Mouse (Mus musculus): ENCODE results near the gene Oprd1. TPM values are rescaled to one million over a fixed set of nuclear protein-coding genes. Genes with fewer than 3 reads are reported as not detected.

Gene Oprd1
- polyA plus RNA-seq, 1 experiment from 2014 or later, result 0.30 TPM

DNA sequence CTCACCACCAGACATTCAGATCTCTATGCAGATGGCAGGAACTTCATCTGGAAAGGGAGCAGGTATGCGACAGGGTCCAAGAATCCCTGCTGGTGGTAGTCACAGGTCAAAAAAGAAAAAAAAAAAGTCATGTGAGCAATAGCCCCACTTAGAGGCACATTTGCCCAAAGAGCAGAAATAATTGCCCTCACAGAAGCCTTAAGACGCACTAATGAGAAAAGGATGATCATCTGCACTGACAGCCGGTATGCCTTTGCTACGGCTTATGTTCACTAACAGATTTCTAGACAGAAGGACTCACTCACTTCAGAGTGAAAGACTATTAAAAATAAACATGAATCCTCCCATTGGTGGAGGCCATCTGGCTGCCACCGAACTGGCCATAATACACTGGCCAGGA is 44.7 kb downstream of the Oprd1 start:
- Histone ChIP-seq H3K4me1 (replicated peaks; ENCODE audit: control insufficient read depth, insufficient read depth, low read length) (no peaks in the 10 kb centered on the region), H3K36me3 (ENCODE audit: control insufficient read depth, insufficient read depth) (no peaks in the 10 kb centered on the region), H3K9me3 (ENCODE audit: control insufficient read depth, low read length) (no peaks in the 10 kb centered on the region), H3K9ac (replicated peaks; ENCODE audit: low read depth, low read length) (no peak overlapping the region), H3K4me3 (replicated peaks; ENCODE audit: low read length) (no peak overlapping the region), H3K4me2 (ENCODE audit: low read length) (no peak overlapping the region), H3K27me3 (replicated peaks; ENCODE audit: control insufficient read depth, insufficient read depth, low read length) (no peaks in the 10 kb centered on the region), H3K27ac (ENCODE audit: low read length) (no peak overlapping the region)
- WGBS, result 65% methylated on average over 5 of the region's 5 CpGs
- no peak for ATAC-seq

DNA sequence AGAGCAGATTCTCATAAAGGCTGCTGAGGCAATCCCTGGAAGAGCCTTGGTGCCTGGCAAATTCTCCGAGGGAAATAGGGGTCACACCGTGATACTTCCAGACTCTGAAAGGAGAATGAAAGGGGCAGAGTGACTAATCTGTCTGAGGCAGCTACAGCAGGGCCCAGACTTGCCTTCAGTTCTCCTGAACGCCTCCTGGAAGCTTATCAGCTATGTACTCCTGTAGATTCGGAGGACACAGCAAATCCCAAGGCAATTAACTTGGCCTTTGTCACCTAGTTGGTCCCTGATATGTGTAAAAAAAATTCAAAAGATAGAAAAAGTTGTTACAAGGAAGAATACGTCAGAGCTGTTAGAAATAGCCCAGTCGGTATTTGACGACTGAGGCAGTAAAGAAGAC is 49.2 kb downstream of the Oprd1 start:
- 75% methylated on average over 7 of the region's 7 CpGs for WGBS

DNA sequence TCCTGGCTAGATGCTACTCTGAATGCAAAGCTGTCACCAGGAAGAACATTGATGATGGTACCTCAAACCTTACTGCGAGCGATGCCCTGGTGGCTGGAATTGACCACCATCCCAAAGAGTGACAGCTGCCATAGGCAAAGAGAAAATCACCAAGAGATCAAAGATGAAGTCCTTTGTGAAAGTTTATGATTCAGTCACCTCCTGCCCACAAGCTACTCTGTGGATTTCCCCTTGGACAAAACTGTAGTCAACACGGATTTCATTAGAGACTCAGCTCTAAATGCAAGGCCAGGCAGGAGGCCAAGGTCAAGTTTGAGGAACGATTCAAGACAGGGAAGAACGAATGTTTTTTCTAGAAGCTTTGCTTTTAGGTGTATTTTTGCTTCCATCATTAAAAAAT is 50.4 kb downstream of the Oprd1 start:
- Histone ChIP-seq H3K27me3 (replicated peaks; ENCODE audit: control insufficient read depth, insufficient read depth, low read length) (no peaks in the 10 kb centered on the region), H3K9ac (replicated peaks; ENCODE audit: low read depth, low read length) (no peak overlapping the region), H3K27ac (ENCODE audit: low read length) (no peak overlapping the region), H3K4me1 (replicated peaks; ENCODE audit: control insufficient read depth, insufficient read depth, low read length) (no peaks in the 10 kb centered on the region), H3K9me3 (ENCODE audit: control insufficient read depth, low read length) (no peaks in the 10 kb centered on the region), H3K36me3 (ENCODE audit: control insufficient read depth, insufficient read depth) (no peaks in the 10 kb centered on the region), H3K4me3 (replicated peaks; ENCODE audit: low read length) (no peak overlapping the region), H3K4me2 (ENCODE audit: low read length) (no peak overlapping the region)
- ATAC-seq, result no peak
- 90% methylated on average over 5 of the region's 5 CpGs for WGBS

More for the DNA sequence above, 49.2 kb downstream of the Oprd1 start:
- H3K4me1 ChIP-seq (replicated peaks; ENCODE audit: control insufficient read depth, insufficient read depth, low read length), result no peaks in the 10 kb centered on the region
- no peak overlapping the region for H3K9ac ChIP-seq (replicated peaks; ENCODE audit: low read depth, low read length)
- ATAC-seq, result no peak
- H3K27ac ChIP-seq (ENCODE audit: low read length), result no peak overlapping the region
- no peaks in the 10 kb centered on the region for H3K9me3 ChIP-seq (ENCODE audit: control insufficient read depth, low read length)
- no peaks in the 10 kb centered on the region for H3K27me3 ChIP-seq (replicated peaks; ENCODE audit: control insufficient read depth, insufficient read depth, low read length)
- no peak overlapping the region for H3K4me3 ChIP-seq (replicated peaks; ENCODE audit: low read length)
- H3K36me3 ChIP-seq (ENCODE audit: control insufficient read depth, insufficient read depth), result no peaks in the 10 kb centered on the region
- H3K4me2 ChIP-seq (ENCODE audit: low read length), result no peak overlapping the region

DNA sequence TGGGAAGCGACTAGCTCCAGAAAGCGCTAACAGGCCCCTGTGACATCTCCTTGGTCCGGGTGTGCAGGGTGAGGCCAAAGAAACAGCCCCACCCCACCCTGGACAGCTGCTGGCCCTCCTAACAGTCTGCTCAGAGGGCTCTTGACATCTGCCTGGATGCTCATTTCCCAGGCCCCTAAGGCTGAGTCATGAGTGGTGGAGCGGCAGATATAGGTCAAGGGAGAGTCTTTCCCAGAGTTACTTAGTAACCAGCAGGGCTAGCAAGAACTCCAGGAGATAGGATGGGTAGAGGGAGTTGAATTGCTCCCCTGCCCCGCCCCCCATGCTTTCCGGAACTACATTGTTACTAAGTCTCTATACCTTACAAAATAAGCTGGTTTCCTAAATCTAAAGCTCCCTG is 51.1 kb downstream of the Oprd1 start:
- no peak overlapping the region for H3K4me2 ChIP-seq (ENCODE audit: low read length)
- H3K4me1 ChIP-seq (replicated peaks; ENCODE audit: control insufficient read depth, insufficient read depth, low read length), result no peaks in the 10 kb centered on the region
- H3K9ac ChIP-seq (replicated peaks; ENCODE audit: low read depth, low read length), result no peak overlapping the region
- no peak overlapping the region for H3K4me3 ChIP-seq (replicated peaks; ENCODE audit: low read length)
- ATAC-seq, result no peak
- H3K27ac ChIP-seq (ENCODE audit: low read length), result no peak overlapping the region
- H3K36me3 ChIP-seq (ENCODE audit: control insufficient read depth, insufficient read depth), result no peaks in the 10 kb centered on the region
- H3K9me3 ChIP-seq (ENCODE audit: control insufficient read depth, low read length), result no peaks in the 10 kb centered on the region
- H3K27me3 ChIP-seq (replicated peaks; ENCODE audit: control insufficient read depth, insufficient read depth, low read length), result no peaks in the 10 kb centered on the region
- 78% methylated on average over 6 of the region's 6 CpGs for WGBS

DNA sequence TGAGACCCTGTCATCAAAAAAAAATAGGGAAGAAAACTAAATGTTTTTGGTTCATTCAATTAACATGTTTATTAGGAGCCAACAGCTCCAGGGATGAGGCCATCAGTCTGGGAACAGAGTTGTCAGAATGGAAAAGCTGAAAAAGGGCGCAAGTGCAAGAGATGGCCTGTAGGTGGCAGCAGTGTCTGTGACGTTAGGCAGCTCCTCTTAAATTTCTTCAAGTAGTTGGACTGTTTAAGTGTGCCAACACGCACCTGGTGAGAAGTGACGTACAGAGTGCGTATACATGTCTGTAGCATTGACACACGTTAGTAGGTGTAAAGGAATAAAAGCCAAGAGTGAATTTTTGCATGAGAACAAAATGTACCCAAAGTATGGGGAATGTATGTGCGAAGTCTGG is 55.4 kb downstream of the Oprd1 start:
- no peak overlapping the region for H3K27ac ChIP-seq (ENCODE audit: low read length)
- no peaks in the 10 kb centered on the region for H3K9me3 ChIP-seq (ENCODE audit: control insufficient read depth, low read length)
- no peak overlapping the region for H3K9ac ChIP-seq (replicated peaks; ENCODE audit: low read depth, low read length)
- no peaks in the 10 kb centered on the region for H3K4me1 ChIP-seq (replicated peaks; ENCODE audit: control insufficient read depth, insufficient read depth, low read length)
- no peaks in the 10 kb centered on the region for H3K36me3 ChIP-seq (ENCODE audit: control insufficient read depth, insufficient read depth)
- no peak for ATAC-seq
- H3K4me2 ChIP-seq (ENCODE audit: low read length), result no peak overlapping the region
- H3K4me3 ChIP-seq (replicated peaks; ENCODE audit: low read length), result no peak overlapping the region
- H3K27me3 ChIP-seq (replicated peaks; ENCODE audit: control insufficient read depth, insufficient read depth, low read length), result no peaks in the 10 kb centered on the region
- WGBS, result 17% methylated on average over 7 of the region's 7 CpGs

DNA sequence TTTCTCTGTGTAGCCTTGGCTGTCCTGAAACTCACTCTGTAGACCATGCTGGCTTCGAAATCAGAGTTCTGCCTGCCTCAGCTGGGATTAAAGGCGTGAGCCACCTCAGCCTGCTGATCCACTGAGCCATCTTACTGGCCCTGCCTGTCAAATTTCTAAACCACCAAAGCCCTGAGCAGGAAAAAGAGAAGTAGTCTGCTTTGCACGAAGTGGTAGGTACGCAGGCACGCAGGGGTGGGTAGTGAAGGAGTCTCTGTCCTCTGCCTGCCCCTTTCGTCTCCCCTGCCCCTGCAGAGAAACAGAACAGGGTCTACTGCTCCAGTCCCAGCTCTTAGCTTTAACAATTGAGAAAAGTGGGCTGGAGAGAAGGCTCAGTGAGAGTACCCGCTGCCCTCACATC is 59.2 kb downstream of the Oprd1 start:
- no peaks in the 10 kb centered on the region for H3K36me3 ChIP-seq (ENCODE audit: control insufficient read depth, insufficient read depth)
- no peaks in the 10 kb centered on the region for H3K27me3 ChIP-seq (replicated peaks; ENCODE audit: control insufficient read depth, insufficient read depth, low read length)
- H3K9me3 ChIP-seq (ENCODE audit: control insufficient read depth, low read length), result no peaks in the 10 kb centered on the region
- no peak overlapping the region for H3K9ac ChIP-seq (replicated peaks; ENCODE audit: low read depth, low read length)
- 84% methylated on average over 7 of the region's 7 CpGs for WGBS
- ATAC-seq, result no peak
- H3K4me2 ChIP-seq (ENCODE audit: low read length), result no peak overlapping the region
- H3K4me3 ChIP-seq (replicated peaks; ENCODE audit: low read length), result no peak overlapping the region
- H3K4me1 ChIP-seq (replicated peaks; ENCODE audit: control insufficient read depth, insufficient read depth, low read length), result no peaks in the 10 kb centered on the region
- no peak overlapping the region for H3K27ac ChIP-seq (ENCODE audit: low read length)

DNA sequence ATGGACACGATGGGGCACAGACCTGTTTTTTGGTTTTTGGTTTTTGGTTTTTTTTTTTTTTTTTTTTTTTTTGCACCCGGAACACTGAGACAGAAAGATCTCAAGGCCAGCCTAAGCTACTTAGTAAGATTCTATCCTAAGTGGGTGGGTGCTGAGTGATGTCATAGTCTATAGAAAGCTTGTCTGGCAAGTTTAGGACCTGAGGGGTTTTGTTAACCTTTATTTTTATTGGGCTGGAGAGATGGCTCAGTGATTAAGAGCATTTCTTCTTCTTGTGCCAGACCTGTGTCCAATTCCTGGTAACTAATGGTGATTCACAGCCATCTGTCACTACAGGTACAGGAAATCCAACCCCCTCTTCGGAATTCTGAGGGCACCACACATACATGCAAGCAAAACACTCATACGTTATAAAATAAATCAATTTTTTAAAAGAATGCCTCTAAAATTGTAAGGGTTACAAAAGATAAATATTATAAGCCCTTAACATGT is 63.7 kb downstream of the Oprd1 start:
- no peak overlapping the region for H3K9ac ChIP-seq (replicated peaks; ENCODE audit: low read depth, low read length)
- 71% methylated on average over 4 of the region's 4 CpGs for WGBS
- no peaks in the 10 kb centered on the region for H3K36me3 ChIP-seq (ENCODE audit: control insufficient read depth, insufficient read depth)
- H3K27ac ChIP-seq (ENCODE audit: low read length), result no peak overlapping the region
- H3K27me3 ChIP-seq (replicated peaks; ENCODE audit: control insufficient read depth, insufficient read depth, low read length), result peaks cover 22% of the 10 kb centered on the region
- H3K4me1 ChIP-seq (replicated peaks; ENCODE audit: control insufficient read depth, insufficient read depth, low read length), result no peaks in the 10 kb centered on the region; the same call in 1 of the 2 replicates
- H3K4me3 ChIP-seq (replicated peaks; ENCODE audit: low read length), result no peak overlapping the region
- no peak overlapping the region for H3K4me2 ChIP-seq (ENCODE audit: low read length)
- no peaks in the 10 kb centered on the region for H3K9me3 ChIP-seq (ENCODE audit: control insufficient read depth, low read length)
- no peak for ATAC-seq

DNA sequence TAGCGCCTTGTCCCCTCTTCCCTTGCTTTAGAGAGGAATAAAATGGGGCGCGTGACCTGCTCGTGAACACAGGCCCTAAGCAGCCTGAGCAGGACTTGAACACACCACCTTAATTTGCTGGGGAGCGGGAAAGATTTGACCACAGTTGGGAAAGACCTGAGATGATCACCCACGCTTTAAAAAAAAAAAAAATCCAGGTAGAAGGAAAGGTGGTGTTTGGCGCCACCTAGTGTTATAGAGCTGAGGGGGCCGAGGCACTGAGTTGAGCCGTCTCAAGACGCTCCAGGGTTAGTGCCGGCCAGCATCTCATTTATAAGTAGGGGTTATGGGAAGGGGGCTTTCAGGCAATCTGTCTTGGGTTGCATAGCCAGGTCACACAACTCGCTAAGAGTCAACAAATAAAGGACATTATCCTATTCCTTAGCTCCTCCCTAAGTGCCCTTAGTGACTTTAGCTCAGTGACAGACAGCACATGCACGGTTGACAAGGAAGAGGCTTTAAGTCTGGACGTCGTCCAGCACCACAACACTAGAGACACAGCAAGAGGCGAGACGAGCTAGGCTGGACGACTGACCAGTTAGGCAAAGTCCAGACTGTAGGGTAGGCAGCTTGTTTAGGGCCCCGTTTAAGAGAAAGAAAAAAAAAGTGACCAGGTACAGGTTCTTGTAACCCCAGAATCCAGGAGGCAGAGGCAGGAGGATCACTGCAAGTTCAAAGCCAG is 64.6 kb downstream of the Oprd1 start:
- no peaks in the 10 kb centered on the region for H3K36me3 ChIP-seq (ENCODE audit: control insufficient read depth, insufficient read depth)
- H3K27me3 ChIP-seq (replicated peaks; ENCODE audit: control insufficient read depth, insufficient read depth, low read length), result peaks cover 25% of the 10 kb centered on the region
- H3K4me2 ChIP-seq (ENCODE audit: low read length), result no peak overlapping the region
- 12% methylated on average over 19 of the region's 19 CpGs for WGBS
- no peak overlapping the region for H3K4me3 ChIP-seq (replicated peaks; ENCODE audit: low read length)
- peaks cover 8% of the 10 kb centered on the region for H3K4me1 ChIP-seq (replicated peaks; ENCODE audit: control insufficient read depth, insufficient read depth, low read length)
- H3K9me3 ChIP-seq (ENCODE audit: control insufficient read depth, low read length), result no peaks in the 10 kb centered on the region
- no peak overlapping the region for H3K9ac ChIP-seq (replicated peaks; ENCODE audit: low read depth, low read length)
- ATAC-seq, result no peak
- H3K27ac ChIP-seq (ENCODE audit: low read length), result no peak overlapping the region

DNA sequence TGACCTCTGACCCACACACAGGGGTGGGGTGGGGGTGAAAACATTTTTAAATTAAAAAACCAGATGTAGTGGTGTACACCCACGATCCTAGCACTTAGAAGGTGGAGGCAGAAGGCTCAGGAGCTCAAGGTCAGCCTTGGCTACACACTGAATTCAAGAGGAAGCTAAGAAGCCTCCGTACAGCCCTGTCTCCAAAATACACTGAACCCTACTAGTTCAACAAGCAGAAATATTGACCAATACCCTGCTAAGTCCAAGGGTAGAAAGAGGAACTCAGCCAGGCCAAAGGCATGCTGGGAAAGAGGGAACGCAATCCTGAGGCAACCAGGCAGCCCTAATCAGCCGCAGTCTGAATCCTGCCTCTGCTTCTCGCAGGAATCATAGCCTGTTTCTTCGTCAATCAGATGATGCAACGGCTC is 66.0 kb downstream of the Oprd1 start:
- Histone ChIP-seq H3K9ac (replicated peaks; ENCODE audit: low read depth, low read length) (no peak overlapping the region), H3K4me3 (replicated peaks; ENCODE audit: low read length) (no peak overlapping the region), H3K4me1 (replicated peaks; ENCODE audit: control insufficient read depth, insufficient read depth, low read length) (peaks cover 16% of the 10 kb centered on the region), H3K36me3 (ENCODE audit: control insufficient read depth, insufficient read depth) (no peaks in the 10 kb centered on the region), H3K27me3 (replicated peaks; ENCODE audit: control insufficient read depth, insufficient read depth, low read length) (peaks cover 32% of the 10 kb centered on the region), H3K27ac (ENCODE audit: low read length) (no peak overlapping the region), H3K4me2 (ENCODE audit: low read length) (no peak overlapping the region), H3K9me3 (ENCODE audit: control insufficient read depth, low read length) (no peaks in the 10 kb centered on the region)
- no peak for ATAC-seq
- WGBS, result 67% methylated on average over 7 of the region's 7 CpGs

DNA sequence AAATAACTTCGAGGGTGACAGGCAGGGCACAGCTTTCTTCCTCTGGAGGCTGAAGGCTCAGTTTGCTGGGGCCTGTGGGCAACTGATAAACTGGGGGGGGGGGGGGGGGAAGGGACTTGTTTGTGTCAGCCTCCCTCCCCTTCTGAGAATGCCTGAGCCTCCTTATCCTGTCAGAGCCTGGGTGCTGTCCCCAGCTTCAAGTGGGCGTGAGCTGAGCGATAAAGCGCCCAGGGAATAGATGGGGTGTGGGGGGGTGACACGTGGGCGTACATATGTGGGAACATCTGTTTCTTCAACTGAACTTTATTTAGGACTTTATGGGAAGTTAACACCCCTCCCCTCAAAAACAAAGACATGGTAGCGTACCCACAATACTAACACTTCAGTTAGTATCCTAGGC is 66.8 kb downstream of the Oprd1 start:
- Histone ChIP-seq H3K27me3 (replicated peaks; ENCODE audit: control insufficient read depth, insufficient read depth, low read length) (peaks cover 37% of the 10 kb centered on the region), H3K9ac (replicated peaks; ENCODE audit: low read depth, low read length) (no peak overlapping the region)
- no peak for ATAC-seq

More for the DNA sequence above, 66.8 kb downstream of the Oprd1 start:
- no peaks in the 10 kb centered on the region for H3K36me3 ChIP-seq (ENCODE audit: control insufficient read depth, insufficient read depth)
- no peak overlapping the region for H3K4me3 ChIP-seq (replicated peaks; ENCODE audit: low read length)
- H3K4me1 ChIP-seq (replicated peaks; ENCODE audit: control insufficient read depth, insufficient read depth, low read length), result peaks cover 16% of the 10 kb centered on the region
- WGBS, result 73% methylated on average over 7 of the region's 7 CpGs
- no peak overlapping the region for H3K27ac ChIP-seq (ENCODE audit: low read length)
- H3K4me2 ChIP-seq (ENCODE audit: low read length), result no peak overlapping the region
- H3K9me3 ChIP-seq (ENCODE audit: control insufficient read depth, low read length), result no peaks in the 10 kb centered on the region

All from forebrain, embryonic 16.5 days (tissue).